Mouse (Mus musculus): ENCODE measurements around the gene Rgl1. TPM values are rescaled to one million over a fixed set of nuclear protein-coding genes. Genes with fewer than 3 reads are reported as not detected.

Gene Rgl1
- 19.1 and 21.3 TPM in 2 replicates for polyA plus RNA-seq (2015; fragmentation: Nextera tagmentation; extraction: Ambion mirVana)

DNA sequence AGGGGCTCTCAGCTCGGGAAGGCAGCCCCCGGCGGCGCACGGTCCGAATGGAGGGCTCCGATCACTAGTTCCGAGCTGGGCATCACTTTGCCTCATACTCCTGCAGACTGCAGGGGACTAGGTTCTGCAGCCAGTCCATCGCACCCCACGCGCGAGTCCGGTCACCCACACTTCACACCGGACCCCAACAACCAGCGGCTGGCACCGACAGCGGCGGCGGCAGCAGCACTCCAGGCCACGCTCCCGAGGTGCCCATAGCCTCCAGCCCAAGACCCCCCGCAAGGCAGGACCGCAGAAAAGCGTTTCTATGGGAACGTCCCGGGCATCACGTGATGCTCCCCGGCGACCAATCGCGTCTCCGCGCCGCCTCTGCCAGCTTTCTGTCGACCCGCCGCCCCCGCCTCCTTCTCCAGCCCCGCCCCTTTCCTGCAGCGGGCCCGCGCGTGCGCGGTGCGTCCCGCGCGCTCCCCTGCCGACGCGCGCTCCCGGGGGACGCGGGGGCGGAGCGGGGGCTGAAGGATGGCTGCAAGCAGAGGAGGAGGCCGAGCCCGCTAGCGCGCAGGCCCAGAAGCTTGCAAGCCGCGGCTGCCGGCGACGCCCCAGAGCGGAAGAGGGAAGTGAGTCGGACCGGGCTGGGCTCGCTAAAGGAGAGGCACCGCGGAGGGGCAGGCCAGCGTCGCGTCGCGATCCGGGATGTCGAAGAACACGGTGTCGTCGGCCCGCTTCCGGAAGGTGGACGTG is at the start of gene Rgl1, which contains the start of gene Arpc5:
Gene Rgl1, minus strand, starts transcription at position 320 of the 741 bp plus-strand sequence.
Gene Arpc5, plus strand, starts transcription at position 511 of the 741 bp plus-strand sequence.

DNA sequence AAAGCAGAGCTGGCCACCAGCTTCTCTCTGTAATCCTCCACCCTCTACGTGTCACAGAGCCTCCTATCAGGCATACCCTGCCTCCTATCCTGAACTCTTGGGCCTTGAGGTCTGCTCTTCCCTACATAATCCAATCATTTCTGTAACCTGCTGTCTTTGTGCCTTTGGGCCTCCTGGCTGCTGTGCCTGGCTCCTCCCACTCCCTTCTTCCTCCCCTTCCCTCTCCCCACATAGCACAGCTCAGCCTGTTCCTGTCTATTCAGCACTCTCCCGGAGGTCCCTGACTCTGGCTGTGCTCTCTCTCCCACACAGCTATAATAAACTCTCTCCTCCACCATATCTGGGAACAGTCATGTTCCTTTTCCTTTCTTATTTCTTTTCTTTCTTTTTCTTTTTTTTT is 33.7 kb upstream of the Rgl1 start, which contains the start of gene Ncf2:
Gene Ncf2, plus strand, starts transcription at position 298 of the 400 bp plus-strand sequence.

DNA sequence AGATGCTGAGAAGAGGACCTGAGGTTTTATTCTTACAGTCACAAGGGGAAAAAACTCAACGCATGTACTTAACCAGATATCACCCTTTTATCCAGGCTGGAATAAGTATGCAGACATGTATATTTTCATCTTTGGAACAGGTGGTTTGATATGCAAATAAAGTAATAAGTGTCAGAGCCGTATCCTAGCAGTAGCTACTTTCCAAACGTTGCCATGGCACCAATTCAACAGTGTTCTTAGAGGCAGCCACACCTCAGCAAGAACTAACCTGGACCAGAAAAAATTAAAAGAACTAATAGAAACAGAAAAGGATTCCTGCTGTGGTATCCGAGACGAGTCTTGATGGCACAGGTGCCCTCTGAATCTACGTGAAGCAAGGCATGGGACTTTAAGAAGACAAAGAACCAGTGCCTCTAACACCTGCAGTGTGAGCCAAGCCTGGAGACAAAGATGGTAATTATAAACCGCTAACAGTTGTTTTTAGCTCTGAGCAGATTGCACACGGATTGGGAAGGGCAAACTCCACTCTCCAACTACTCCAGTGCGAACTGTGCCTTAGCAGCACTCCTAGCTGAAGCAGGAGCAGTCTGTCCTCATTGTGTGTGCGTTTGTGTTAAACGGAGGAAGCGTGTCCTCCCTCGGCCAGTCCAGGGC is 15.7 kb downstream of the Rgl1 start, which contains the start of gene Apobec4:
Gene Apobec4, plus strand, starts transcription at position 240 of the 654 bp plus-strand sequence.

Other genes starting within 250 kb of the Rgl1 start
- not detected in 2 replicates for gene Apobec4, start 15.8 kb downstream of the Rgl1 start, polyA plus RNA-seq (2015; fragmentation: Nextera tagmentation; extraction: Ambion mirVana)
- 201 and 204 TPM in 2 replicates for gene Arpc5, start 191 bp upstream of the Rgl1 start, polyA plus RNA-seq (2015; fragmentation: Nextera tagmentation; extraction: Ambion mirVana)
- gene Ncf2, start 33.8 kb upstream of the Rgl1 start, polyA plus RNA-seq (2015; fragmentation: Nextera tagmentation; extraction: Ambion mirVana) = 3.0 and 3.4 TPM in 2 replicates
- 25.8 and 28.1 TPM in 2 replicates for gene Smg7, start 136.3 kb upstream of the Rgl1 start, polyA plus RNA-seq (2015; fragmentation: Nextera tagmentation; extraction: Ambion mirVana)
- gene Nmnat2, start 188.6 kb upstream of the Rgl1 start, polyA plus RNA-seq (2015; fragmentation: Nextera tagmentation; extraction: Ambion mirVana) = 74.3 and 79.5 TPM in 2 replicates